Mouse (Mus musculus): ENCODE results near the gene Fat2. TPM values are rescaled to one million over a fixed set of nuclear protein-coding genes. Genes with fewer than 3 reads are reported as not detected.

Fat2 gene
- polyA plus RNA-seq, 1 experiment from 2014 or later: 0.23 TPM

DNA sequence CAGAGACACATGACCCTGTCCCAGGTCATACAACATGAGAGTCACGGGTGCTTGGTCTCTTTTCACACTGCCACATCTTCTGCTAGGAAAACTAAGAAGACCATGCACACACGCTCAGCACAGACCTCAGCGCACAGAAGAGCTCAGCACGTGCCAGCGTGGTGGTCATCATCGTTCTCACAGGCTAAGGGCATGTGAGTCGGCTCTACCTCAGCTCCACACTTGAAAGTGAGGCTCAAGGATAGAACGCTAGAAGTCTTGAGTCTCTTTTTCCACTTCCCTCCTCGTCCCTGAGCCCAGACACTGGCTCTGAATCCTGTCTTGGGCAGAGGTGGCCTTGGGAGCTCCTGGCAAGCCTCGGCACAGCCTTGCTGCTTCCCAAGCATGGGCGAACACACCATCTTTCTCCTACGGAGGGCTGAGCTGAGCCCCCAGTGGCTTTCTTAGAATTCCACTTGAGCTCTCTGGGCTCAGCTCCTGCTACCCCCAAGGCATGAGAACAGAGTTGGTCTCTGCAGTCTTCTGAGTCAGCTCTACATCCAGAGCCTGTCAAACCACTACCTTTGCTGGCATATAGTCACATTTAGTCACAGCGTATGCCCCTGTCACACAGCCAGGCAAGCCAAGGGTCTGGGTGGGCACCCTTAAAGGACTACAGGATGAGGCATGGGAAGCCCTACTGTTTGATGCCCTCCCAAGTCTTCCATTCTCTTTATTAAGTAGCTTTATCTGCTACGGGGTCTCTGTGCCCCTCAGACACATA lies 869 bp downstream of the Fat2 start:
- 91% methylated on average over 14 of the region's 14 CpGs for WGBS
- ATAC-seq (ENCODE audit: low FRiP score) (no peak), DNase-seq (ENCODE audit: low spot score) (no peak)
- H3K9me3 ChIP-seq (ENCODE audit: control insufficient read depth, low read length): no peaks in the 10 kb centered on the region
- H3K27ac ChIP-seq: no peak overlapping the region
- H3K4me3 ChIP-seq (replicated peaks; ENCODE audit: low read length): no peak overlapping the region
- no peak overlapping the region for H3K4me2 ChIP-seq (replicated peaks)
- no peaks in the 10 kb centered on the region for H3K4me1 ChIP-seq (replicated peaks; ENCODE audit: control insufficient read depth, insufficient read depth, low read length)
- no peaks in the 10 kb centered on the region for H3K36me3 ChIP-seq (replicated peaks; ENCODE audit: control insufficient read depth, insufficient read depth)
- no peaks in the 10 kb centered on the region for H3K27me3 ChIP-seq (ENCODE audit: control insufficient read depth, insufficient read depth, low read length)
- no peak overlapping the region for H3K9ac ChIP-seq

- WGBS: 94% methylated on average over 4 of the region's 4 CpGs
- Histone ChIP-seq H3K27me3 (ENCODE audit: control insufficient read depth, insufficient read depth, low read length) (no peaks in the 10 kb centered on the region), H3K4me1 (replicated peaks; ENCODE audit: control insufficient read depth, insufficient read depth, low read length) (no peaks in the 10 kb centered on the region), H3K4me2 (replicated peaks) (no peak overlapping the region), H3K9me3 (ENCODE audit: control insufficient read depth, low read length) (no peaks in the 10 kb centered on the region), H3K27ac (no peak overlapping the region), H3K36me3 (replicated peaks; ENCODE audit: control insufficient read depth, insufficient read depth) (no peaks in the 10 kb centered on the region), H3K4me3 (replicated peaks; ENCODE audit: low read length) (no peak overlapping the region), H3K9ac (no peak overlapping the region)
- DNase-seq (ENCODE audit: low spot score) (no peak), ATAC-seq (ENCODE audit: low FRiP score) (no peak)
Observed at GRCm38 (mm10) chr11:55334545-55334944, 1.8 kb downstream of the Fat2 start.

- no peaks in the 10 kb centered on the region for H3K4me1 ChIP-seq (replicated peaks; ENCODE audit: control insufficient read depth, insufficient read depth, low read length)
- H3K9ac ChIP-seq: no peak overlapping the region
- ATAC-seq (ENCODE audit: low FRiP score): no peak
- H3K27me3 ChIP-seq (ENCODE audit: control insufficient read depth, insufficient read depth, low read length): no peaks in the 10 kb centered on the region
- no peak overlapping the region for H3K27ac ChIP-seq
- WGBS: 92% methylated on average over 6 of the region's 6 CpGs
- H3K9me3 ChIP-seq (ENCODE audit: control insufficient read depth, low read length): no peaks in the 10 kb centered on the region
- H3K4me3 ChIP-seq (replicated peaks; ENCODE audit: low read length): no peak overlapping the region
- H3K36me3 ChIP-seq (replicated peaks; ENCODE audit: control insufficient read depth, insufficient read depth): no peaks in the 10 kb centered on the region
- DNase-seq (ENCODE audit: low spot score): no peak
- no peak overlapping the region for H3K4me2 ChIP-seq (replicated peaks)
Observed at GRCm38 (mm10) chr11:55334063-55334462, 2.3 kb downstream of the Fat2 start.

DNA sequence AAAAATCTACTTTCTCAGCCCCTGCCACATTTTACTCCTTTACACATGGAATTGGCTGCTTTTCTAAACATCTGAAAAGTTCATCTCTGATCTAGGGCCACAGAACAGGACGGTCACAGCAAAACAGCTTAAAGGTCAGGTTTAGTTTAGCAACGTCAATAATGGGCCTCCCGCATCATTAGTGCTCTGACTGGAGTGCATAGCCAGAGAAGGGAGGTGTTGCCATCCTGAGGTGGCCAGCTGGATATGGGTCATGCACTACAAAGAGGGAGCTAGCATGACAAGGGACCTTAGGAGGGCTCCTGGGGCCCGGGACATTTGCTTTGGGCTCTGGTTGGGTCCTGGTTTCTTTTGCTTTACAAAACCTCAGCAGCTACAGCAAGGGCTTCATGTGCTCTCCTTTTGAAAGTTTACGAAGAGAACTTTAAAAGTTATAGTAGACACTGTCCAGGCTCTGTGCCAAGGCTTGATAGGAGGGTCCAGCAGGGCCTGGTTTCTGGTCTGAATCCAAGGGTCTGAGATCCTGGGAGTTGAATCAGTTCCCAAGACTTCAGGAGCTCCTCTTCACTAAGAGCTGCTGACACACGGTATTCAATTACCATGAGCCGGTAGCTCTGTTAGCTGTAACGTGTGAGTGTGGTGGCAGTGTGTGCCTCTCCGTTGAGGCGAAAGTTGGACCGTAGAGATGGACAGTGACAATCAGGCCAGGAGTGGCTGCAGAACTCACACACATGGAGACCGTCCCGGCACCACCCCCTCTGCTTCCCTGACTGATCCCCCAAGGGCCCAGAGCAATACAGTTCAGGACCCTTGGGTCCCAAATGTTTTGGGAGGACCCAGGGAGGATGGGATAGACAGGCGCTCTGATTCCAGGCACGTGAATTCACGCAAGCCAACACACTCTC lies 6.2 kb downstream of the Fat2 start:
- Histone ChIP-seq H3K27ac (no peak overlapping the region), H3K4me2 (replicated peaks) (no peak overlapping the region), H3K27me3 (ENCODE audit: control insufficient read depth, insufficient read depth, low read length) (no peaks in the 10 kb centered on the region), H3K4me1 (replicated peaks; ENCODE audit: control insufficient read depth, insufficient read depth, low read length) (no peaks in the 10 kb centered on the region), H3K9me3 (ENCODE audit: control insufficient read depth, low read length) (no peaks in the 10 kb centered on the region), H3K9ac (no peak overlapping the region), H3K4me3 (replicated peaks; ENCODE audit: low read length) (no peak overlapping the region), H3K36me3 (replicated peaks; ENCODE audit: control insufficient read depth, insufficient read depth) (no peaks in the 10 kb centered on the region)
- no peak for DNase-seq (ENCODE audit: low spot score)
- 84% methylated on average over 16 of the region's 16 CpGs for WGBS
- no peak for ATAC-seq (ENCODE audit: low FRiP score)

DNA sequence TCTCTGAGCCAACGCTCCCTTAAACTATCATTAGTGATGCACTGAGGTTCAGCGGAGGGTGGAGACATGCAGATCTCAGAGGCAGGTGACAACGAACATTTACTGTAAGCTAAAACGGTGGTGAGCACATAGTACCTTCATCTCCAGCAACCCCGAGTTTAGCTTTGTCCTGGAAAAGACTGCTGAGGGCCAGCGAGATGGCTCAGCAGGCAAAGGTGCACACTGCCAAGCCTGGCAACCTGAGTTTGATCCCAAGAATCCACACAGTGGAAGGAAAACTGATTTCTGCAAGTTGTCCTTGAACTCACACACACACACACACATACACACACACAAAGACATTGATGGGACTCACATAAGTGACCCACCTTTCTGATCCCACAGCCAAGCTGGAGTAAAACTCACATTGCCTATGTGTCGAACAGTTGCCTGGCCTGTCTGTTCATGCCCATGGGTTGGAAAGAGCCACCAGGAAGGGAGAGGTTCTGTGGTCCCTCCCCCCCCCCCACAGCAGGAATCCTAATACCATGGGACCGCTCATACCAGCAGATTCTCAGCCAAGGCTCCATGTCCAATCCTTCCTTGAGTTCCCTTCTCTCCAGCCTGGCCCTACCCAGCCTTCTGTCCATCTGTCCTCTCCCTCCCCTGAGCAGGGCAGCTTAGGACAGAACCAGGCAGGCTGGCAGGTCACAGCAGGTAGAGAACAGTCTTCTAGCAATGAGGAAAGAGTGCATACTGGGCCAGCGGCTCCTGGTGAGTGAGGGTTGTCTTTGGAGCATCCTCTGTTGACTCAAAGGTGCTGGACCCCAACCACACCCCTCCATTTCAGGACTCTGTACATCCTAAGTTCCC lies 8.6 kb downstream of the Fat2 start:
- no peaks in the 10 kb centered on the region for H3K27me3 ChIP-seq (ENCODE audit: control insufficient read depth, insufficient read depth, low read length)
- no peak overlapping the region for H3K9ac ChIP-seq
- no peaks in the 10 kb centered on the region for H3K36me3 ChIP-seq (replicated peaks; ENCODE audit: control insufficient read depth, insufficient read depth)
- no peaks in the 10 kb centered on the region for H3K4me1 ChIP-seq (replicated peaks; ENCODE audit: control insufficient read depth, insufficient read depth, low read length)
- no peaks in the 10 kb centered on the region for H3K9me3 ChIP-seq (ENCODE audit: control insufficient read depth, low read length)
- no peak overlapping the region for H3K4me2 ChIP-seq (replicated peaks)
- H3K4me3 ChIP-seq (replicated peaks; ENCODE audit: low read length): no peak overlapping the region
- no peak overlapping the region for H3K27ac ChIP-seq
- ATAC-seq (ENCODE audit: low FRiP score) (no peak), DNase-seq (ENCODE audit: low spot score) (no peak)
- 88% methylated on average over 9 of the region's 9 CpGs for WGBS

DNA sequence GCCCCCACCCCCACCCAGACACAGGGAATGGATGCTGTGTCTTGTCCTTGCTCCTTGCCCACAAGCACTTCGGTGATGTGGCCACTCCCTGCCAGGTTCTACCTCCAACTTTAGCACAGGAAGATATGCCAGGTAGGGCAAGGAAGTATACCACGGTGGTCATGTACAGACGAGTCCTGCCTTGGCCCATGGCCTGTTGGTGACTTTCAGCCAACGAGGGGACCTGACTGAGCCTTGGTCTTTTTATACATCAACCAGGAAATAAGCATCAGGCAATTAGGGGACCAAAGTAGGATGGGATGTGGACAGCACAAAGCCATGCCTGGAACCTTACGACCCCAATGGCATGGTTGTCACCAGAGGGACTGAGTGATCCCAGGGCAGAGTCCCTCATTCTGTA lies 9.3 kb downstream of the Fat2 start:
- Histone ChIP-seq H3K4me2 (replicated peaks) (no peak overlapping the region), H3K27ac (no peak overlapping the region), H3K27me3 (ENCODE audit: control insufficient read depth, insufficient read depth, low read length) (no peaks in the 10 kb centered on the region), H3K9me3 (ENCODE audit: control insufficient read depth, low read length) (no peaks in the 10 kb centered on the region), H3K4me3 (replicated peaks; ENCODE audit: low read length) (no peak overlapping the region), H3K9ac (no peak overlapping the region), H3K4me1 (replicated peaks; ENCODE audit: control insufficient read depth, insufficient read depth, low read length) (no peaks in the 10 kb centered on the region), H3K36me3 (replicated peaks; ENCODE audit: control insufficient read depth, insufficient read depth) (no peaks in the 10 kb centered on the region)
- 93% methylated on average over 5 of the region's 5 CpGs for whole genome bisulfite sequencing
- DNase-seq (ENCODE audit: low spot score) (no peak), ATAC-seq (ENCODE audit: low FRiP score) (no peak)

DNA sequence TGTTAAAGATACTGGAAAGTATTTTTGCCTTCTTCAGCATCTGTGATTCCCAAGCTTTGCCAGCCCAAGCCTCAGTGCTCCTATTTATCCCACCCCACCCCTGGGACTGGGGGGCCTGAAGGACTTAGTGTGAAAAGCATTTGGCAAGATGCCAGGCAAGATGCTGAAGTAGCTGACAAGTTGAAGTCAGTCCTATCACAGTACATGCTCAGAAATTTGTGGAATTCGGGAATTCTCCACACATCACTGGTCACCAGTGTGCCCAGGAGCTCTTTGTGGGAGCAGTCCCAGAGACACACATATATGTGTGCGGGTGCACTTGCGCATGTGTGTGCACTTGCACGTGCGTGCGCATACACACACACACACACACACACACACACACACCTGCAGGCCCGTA lies 10.2 kb downstream of the Fat2 start:
- Histone ChIP-seq H3K36me3 (replicated peaks; ENCODE audit: control insufficient read depth, insufficient read depth) (no peaks in the 10 kb centered on the region), H3K27ac (no peak overlapping the region), H3K4me1 (replicated peaks; ENCODE audit: control insufficient read depth, insufficient read depth, low read length) (no peaks in the 10 kb centered on the region), H3K9me3 (ENCODE audit: control insufficient read depth, low read length) (no peaks in the 10 kb centered on the region), H3K4me3 (replicated peaks; ENCODE audit: low read length) (no peak overlapping the region), H3K27me3 (ENCODE audit: control insufficient read depth, insufficient read depth, low read length) (no peaks in the 10 kb centered on the region), H3K9ac (no peak overlapping the region), H3K4me2 (replicated peaks) (no peak overlapping the region)
- no peak for ATAC-seq (ENCODE audit: low FRiP score)
- 89% methylated on average over 7 of the region's 7 CpGs for WGBS
- DNase-seq (ENCODE audit: low spot score): no peak

DNA sequence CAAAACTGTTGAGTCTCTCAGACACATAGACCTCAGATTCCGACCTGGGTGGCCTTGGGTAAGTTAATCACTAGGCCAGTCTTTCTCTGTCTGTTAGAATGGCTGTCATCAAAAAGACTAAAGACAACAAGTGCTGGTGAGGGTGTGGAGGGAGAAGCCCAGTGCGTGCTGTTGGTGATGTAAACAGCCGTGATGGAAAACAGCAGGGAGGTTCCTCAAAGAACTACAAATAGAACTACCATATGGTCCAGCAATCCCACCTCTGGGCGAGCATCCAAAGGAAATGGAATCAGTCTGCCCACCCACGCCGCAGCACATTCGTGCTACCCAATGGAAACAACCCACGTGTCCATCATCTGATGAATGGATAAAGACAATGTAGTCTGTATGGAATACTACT lies 12.5 kb downstream of the Fat2 start:
- WGBS: 67% methylated on average over 8 of the region's 8 CpGs
- Histone ChIP-seq H3K4me2 (replicated peaks) (no peak overlapping the region), H3K27ac (no peak overlapping the region), H3K9ac (no peak overlapping the region), H3K4me3 (replicated peaks; ENCODE audit: low read length) (no peak overlapping the region), H3K9me3 (ENCODE audit: control insufficient read depth, low read length) (no peaks in the 10 kb centered on the region), H3K4me1 (replicated peaks; ENCODE audit: control insufficient read depth, insufficient read depth, low read length) (no peaks in the 10 kb centered on the region), H3K36me3 (replicated peaks; ENCODE audit: control insufficient read depth, insufficient read depth) (no peaks in the 10 kb centered on the region), H3K27me3 (ENCODE audit: control insufficient read depth, insufficient read depth, low read length) (no peaks in the 10 kb centered on the region)
- DNase-seq (ENCODE audit: low spot score) (peak; percentile 40), ATAC-seq (ENCODE audit: low FRiP score) (no peak)

DNA sequence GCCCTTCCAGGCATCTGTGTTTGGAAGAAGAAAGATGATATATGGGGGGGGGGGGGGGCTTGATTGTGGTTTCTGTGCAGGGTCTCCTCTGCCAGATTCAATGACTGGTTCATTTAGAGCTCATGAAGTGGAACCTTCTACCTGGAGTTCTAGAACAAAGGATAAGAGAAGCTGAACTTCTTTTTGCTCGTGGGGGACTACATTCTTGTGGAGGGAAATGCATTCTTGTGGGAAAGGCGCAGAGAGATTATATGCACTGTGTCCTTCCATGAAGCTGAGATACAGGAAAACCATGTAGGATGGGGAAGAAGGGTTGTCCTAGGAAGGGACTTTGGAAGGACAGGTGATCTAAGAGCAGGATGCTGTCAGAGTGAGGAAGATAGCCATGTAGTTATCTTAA lies 15.4 kb downstream of the Fat2 start:
- Histone ChIP-seq H3K36me3 (replicated peaks; ENCODE audit: control insufficient read depth, insufficient read depth) (no peaks in the 10 kb centered on the region), H3K9me3 (ENCODE audit: control insufficient read depth, low read length) (no peaks in the 10 kb centered on the region), H3K4me3 (replicated peaks; ENCODE audit: low read length) (no peak overlapping the region), H3K9ac (no peak overlapping the region), H3K4me1 (replicated peaks; ENCODE audit: control insufficient read depth, insufficient read depth, low read length) (no peaks in the 10 kb centered on the region), H3K27ac (no peak overlapping the region), H3K4me2 (replicated peaks) (no peak overlapping the region), H3K27me3 (ENCODE audit: control insufficient read depth, insufficient read depth, low read length) (no peaks in the 10 kb centered on the region)
- no peak for DNase-seq (ENCODE audit: low spot score)
- 81% methylated on average over 2 of the region's 2 CpGs for WGBS
- ATAC-seq (ENCODE audit: low FRiP score): no peak

Measured in hindbrain, embryonic 14.5 days (tissue).